Mouse (Mus musculus) midbrain, embryonic 14.5 days (tissue): ENCODE data around the gene Rhox3h. TPM values are rescaled to one million over a fixed set of nuclear protein-coding genes. Genes with fewer than 3 reads are reported as not detected.
"Not testable (repeated sequence)": the region's sequence is repeated elsewhere in the genome, so short reads cannot be mapped to it uniquely, and the experiment has no call there.

Experiments
- ATAC-seq: fragments of 200-750 bp; cut with Nextera tagmentation; 2 replicates; pipeline ENCODE4 v1.8.0; 2017; ENCODE audit warnings: moderate number of reproducible peaks, moderate library complexity; ENCODE audit not compliant: low FRiP score, low TSS enrichment
- DNase-seq: peaks from one replicate; pipeline ENCODE4 v3.0.0-alpha.2; 2015
- H3K27ac ChIP-seq: fragments of 300-500 bp; sonication (generic); replicated peaks from 2 replicates; pipeline ENCODE4 v1.5.1; 2014; ENCODE audit warnings: mild to moderate bottlenecking, low read depth, low read length, moderate library complexity
- H3K27me3 ChIP-seq: fragments of 300-500 bp; sonication (generic); 2 replicates; pipeline ENCODE4 v1.6.1; 2014; ENCODE audit warnings: low read length, control low read depth, mixed read lengths; ENCODE audit not compliant: control insufficient read depth, insufficient read depth
- H3K36me3 ChIP-seq: fragments of 300-500 bp; sonication (generic); 2 replicates; pipeline ENCODE4 v1.6.1; 2014; ENCODE audit warnings: low read length, control low read depth; ENCODE audit not compliant: control insufficient read depth, insufficient read depth
- H3K4me1 ChIP-seq: fragments of 300-500 bp; sonication (generic); 2 replicates; pipeline ENCODE4 v1.6.1; 2014; ENCODE audit warnings: mild to moderate bottlenecking, antibody characterized with exemption, low read length, control low read depth; ENCODE audit not compliant: control insufficient read depth, insufficient read depth
- H3K4me2 ChIP-seq: fragments of 300-500 bp; sonication (generic); 2 replicates; pipeline ENCODE4 v1.6.1; 2014; ENCODE audit warnings: mild to moderate bottlenecking, low read length, moderate library complexity
- H3K4me3 ChIP-seq: fragments of 300-500 bp; sonication (generic); replicated peaks from 2 replicates; pipeline ENCODE4 v1.5.1; 2014; ENCODE audit warnings: low read depth, low read length
- H3K9ac ChIP-seq: fragments of 300-500 bp; sonication (generic); replicated peaks from 2 replicates; pipeline ENCODE4 v1.6.1; 2014; ENCODE audit warnings: mild to moderate bottlenecking, low read length, moderate library complexity
- H3K9me3 ChIP-seq: fragments of 300-500 bp; sonication (generic); 2 replicates; pipeline ENCODE4 v1.6.1; 2016; ENCODE audit warnings: low read length, control low read depth, mixed read lengths; ENCODE audit not compliant: control insufficient read depth
- WGBS: fragments of 180-500 bp; shearing (Covaris S2); extraction: QIAGEN DNeasy Blood & Tissue Kit; methylation state at CpG from one replicate; pipeline ENCODE4 v1.1.7; 2014; 5-methylcytosine and 5-hydroxymethylcytosine counted together
- polyA plus RNA-seq: library from polyadenylated mRNA; unstranded; fragments of >200 nt; fragmentation: Nextera tagmentation; extraction: Ambion mirVana; gene quantifications from 2 replicates; pipeline ENCODE4 v1.2.1, GENCODE M21; 2014

Rhox3h gene
- polyA plus RNA-seq: not detected in 2 replicates

DNA sequence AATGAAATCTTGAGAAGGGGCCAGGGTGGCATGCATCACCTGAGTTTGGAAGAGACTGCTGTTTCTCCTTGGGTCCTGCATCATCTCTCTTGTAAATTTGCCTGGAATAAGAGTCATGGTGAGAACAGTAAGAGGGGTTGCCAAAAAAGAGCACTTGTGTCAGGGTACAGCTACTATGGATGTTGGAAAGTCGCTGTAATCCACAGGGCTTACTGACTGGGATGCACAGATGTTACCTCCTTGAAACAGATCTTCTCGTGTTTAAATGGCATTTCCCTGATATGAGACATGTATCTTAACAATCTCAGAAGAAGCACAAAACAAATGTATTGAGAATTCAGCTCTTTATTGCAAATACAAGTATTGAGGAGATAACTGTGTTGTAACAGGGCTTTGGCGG is at the start of gene Rhox3h:
Gene Rhox3h (minus strand): TSS at position 101 of the 400 bp plus-strand sequence.
- H3K4me1 ChIP-seq, H3K4me3 ChIP-seq, DNase-seq, H3K9ac ChIP-seq, H3K9me3 ChIP-seq, H3K4me2 ChIP-seq, H3K27me3 ChIP-seq, H3K27ac ChIP-seq, H3K36me3 ChIP-seq, ATAC-seq: not testable (repeated sequence)
- WGBS: 80% methylated on average over 1 of the region's 3 CpGs

DNA sequence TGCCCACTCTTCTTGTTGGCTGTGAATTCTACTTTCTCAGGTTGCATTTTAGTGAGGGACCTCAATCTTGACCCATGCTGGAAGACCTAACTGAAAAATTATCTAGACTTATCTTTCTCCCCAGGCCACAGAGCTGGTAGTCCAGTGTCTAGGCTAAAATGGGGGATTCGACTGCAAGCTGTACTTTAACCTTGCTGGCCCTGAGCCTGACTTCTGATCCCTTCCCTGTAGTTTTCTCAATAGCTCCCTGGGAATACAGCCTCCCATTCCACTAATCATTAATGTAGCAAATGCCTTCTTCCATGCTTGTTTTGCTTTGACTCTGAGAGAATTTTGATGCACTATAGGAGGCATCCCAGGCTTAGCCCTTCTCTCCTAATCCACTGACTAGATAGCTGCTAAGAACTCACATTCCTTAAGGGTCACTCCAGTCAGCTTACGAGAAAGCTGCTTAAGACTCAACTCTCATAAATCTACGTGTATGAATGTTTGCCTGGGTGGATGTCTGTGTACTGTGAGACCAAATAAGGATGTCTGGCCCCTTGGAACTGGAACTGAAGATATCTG is 33.3 kb upstream of the Rhox3h start:
- no peaks in the 10 kb centered on the region for H3K4me1 ChIP-seq
- no peaks in the 10 kb centered on the region for H3K9me3 ChIP-seq
- no peaks in the 10 kb centered on the region for H3K27me3 ChIP-seq
- no peak overlapping the region for H3K9ac ChIP-seq
- no peak overlapping the region for H3K4me2 ChIP-seq
- H3K4me3 ChIP-seq: no peak overlapping the region
- 71% methylated on average over 3 of the region's 3 CpGs for WGBS
- DNase-seq: no peak
- H3K27ac ChIP-seq: no peak overlapping the region
- no peaks in the 10 kb centered on the region for H3K36me3 ChIP-seq
- no peak for ATAC-seq

DNA sequence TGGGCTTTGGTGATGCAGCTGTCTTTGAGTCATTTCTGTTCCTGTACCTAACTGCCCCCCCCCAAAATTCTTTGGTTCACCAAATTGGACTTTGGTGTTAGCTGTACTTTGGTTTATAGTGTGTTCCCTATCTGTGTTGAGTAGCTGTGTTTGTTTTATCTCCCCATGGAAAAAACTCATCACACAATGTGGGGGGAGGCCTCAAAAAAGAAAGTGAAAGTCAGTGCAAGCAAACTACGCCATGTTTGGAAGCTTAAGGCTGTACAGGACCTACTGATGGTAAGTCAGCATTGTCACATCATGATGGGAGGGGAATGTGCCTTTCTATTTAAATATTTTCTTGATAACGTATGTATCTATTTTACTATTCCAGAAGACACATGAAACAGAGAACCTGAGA is 23.7 kb upstream of the Rhox3h start:
- DNase-seq (no peak), ATAC-seq (no peak)
- H3K36me3 ChIP-seq: no peaks in the 10 kb centered on the region
- H3K9me3 ChIP-seq: no peaks in the 10 kb centered on the region
- no peak overlapping the region for H3K4me2 ChIP-seq
- no peak overlapping the region for H3K9ac ChIP-seq
- H3K4me3 ChIP-seq: no peak overlapping the region
- H3K27ac ChIP-seq: no peak overlapping the region
- 76% methylated on average over 2 of the region's 2 CpGs for WGBS
- H3K4me1 ChIP-seq: no peaks in the 10 kb centered on the region
- H3K27me3 ChIP-seq: no peaks in the 10 kb centered on the region

DNA sequence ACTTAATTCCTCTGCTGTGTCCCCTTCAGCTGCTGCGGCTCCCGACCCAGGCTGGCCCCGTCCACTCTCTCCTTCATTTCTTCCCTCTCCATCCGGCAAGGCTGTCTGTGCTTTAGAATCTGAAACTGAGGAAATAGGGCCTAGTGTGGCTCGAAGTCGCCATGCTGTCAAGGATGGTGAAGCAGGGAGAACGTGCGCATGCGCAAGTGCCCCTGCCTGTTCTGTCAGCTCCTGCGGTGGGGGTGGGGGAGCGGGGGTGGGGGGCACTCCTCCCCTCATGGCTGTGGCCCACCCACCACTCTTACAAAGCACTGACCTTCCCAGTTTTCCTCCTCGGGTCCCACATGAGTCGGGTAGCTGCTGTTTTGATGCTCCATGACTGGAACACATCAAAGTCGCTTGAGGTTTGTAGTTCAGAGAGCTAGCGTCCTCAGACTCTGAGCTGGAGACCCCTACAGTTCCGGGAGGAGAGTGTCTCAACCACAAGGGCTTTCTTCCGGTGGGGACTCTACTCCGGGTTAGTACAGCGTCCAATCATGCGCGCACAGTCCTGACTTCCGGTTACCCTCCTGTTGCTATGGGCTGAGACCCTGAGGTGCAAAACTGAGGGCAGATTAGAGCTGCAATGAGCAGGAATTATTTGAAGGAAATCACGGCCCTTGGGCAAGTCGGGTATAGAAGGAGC is 14.6 kb upstream of the Rhox3h start:
- DNase-seq: no peak
- Histone ChIP-seq H3K9ac (no peak overlapping the region), H3K36me3 (no peaks in the 10 kb centered on the region), H3K27ac (no peak overlapping the region), H3K9me3 (no peaks in the 10 kb centered on the region), H3K27me3 (no peaks in the 10 kb centered on the region), H3K4me1 (no peaks in the 10 kb centered on the region), H3K4me2 (no peak overlapping the region), H3K4me3 (no peak overlapping the region)
- ATAC-seq: no peak
- WGBS: 85% methylated on average over 24 of the region's 24 CpGs

DNA sequence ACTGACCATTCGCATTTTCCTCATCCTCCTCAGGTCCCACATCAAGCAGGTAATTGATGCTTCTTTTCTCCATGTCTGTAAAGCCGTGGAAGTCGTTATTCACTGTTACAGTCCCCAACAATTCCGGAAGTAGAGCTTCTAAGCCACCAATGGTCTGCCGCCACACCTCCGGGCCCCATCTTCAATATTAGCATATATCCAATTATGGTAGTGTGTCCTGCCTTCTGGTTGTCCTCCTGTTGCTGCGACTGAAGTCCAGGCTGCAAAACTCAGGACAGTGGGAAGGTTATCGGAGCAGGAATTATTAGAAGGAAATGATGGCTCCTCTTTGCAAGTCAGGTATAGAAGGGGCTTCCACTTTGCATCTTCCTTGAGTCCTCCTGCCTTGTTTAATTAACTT is 4.6 kb upstream of the Rhox3h start, which contains the start of gene Rhox2h:
Gene Rhox2h (minus strand): TSS at position 101 of the 400 bp plus-strand sequence.
- H3K27me3 ChIP-seq, H3K9ac ChIP-seq, H3K36me3 ChIP-seq, H3K4me1 ChIP-seq, DNase-seq, H3K27ac ChIP-seq, ATAC-seq, H3K4me2 ChIP-seq, H3K9me3 ChIP-seq, H3K4me3 ChIP-seq: not testable (repeated sequence)
- WGBS: 91% methylated on average over 8 of the region's 8 CpGs

DNA sequence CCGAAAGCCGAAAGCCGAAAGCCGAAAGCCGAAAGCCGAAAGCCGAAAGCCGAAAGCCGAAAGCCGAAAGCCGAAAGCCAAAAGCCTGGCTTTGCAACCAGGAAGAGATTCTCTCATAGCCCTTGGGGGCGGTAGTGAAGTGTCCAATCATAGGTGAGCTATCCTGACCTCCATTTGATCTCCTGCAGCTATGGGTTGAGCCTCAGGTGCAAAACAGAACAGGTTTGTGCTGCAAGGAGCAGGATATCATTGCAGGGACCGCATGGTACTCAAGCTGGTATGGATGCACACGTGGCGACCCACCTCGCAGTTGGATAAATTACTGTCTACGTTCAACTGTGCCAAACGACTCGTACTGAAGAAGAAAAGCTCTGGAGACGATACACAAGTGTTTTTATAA is 17.3 kb downstream of the Rhox3h start, which contains the start of gene Rhox4g:
Gene Rhox4g (minus strand): TSS at position 101 of the 400 bp plus-strand sequence.
- H3K4me1 ChIP-seq: not testable (repeated sequence)

DNA sequence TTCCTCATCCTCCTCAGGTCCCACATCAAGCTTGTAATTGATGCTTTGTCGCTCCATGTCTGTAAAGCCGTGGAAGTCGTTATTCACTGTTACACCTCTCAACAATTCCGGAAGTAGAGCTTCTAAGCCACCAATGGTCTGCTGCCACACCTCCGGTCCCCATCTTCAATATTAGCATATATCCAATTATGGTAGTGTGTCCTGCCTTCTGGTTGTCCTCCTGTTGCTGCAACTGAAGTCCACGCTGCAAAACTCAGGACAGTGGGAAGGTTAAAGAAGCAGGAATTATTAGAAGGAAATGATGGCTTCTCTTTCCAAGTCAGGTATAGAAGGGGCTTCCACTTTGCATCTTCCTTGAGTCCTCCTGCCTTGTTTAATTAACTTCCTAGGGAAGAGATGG is 25.2 kb downstream of the Rhox3h start, which contains the start of gene Rhox2g:
Gene Rhox2g (minus strand): TSS at position 101 of the 400 bp plus-strand sequence.
- DNase-seq, H3K27ac ChIP-seq, ATAC-seq, H3K9me3 ChIP-seq, H3K9ac ChIP-seq, H3K4me3 ChIP-seq, H3K4me2 ChIP-seq, H3K27me3 ChIP-seq, H3K4me1 ChIP-seq, H3K36me3 ChIP-seq: not testable (repeated sequence)
- WGBS: 90% methylated on average over 6 of the region's 6 CpGs

More for the DNA sequence above, 17.3 kb downstream of the Rhox3h start, which contains the start of gene Rhox4g:
- not testable (repeated sequence) for H3K9me3 ChIP-seq, H3K4me2 ChIP-seq, H3K27ac ChIP-seq, H3K4me3 ChIP-seq, ATAC-seq, H3K36me3 ChIP-seq, DNase-seq, H3K9ac ChIP-seq, H3K27me3 ChIP-seq
- 90% methylated on average over 16 of the region's 20 CpGs for WGBS

DNA sequence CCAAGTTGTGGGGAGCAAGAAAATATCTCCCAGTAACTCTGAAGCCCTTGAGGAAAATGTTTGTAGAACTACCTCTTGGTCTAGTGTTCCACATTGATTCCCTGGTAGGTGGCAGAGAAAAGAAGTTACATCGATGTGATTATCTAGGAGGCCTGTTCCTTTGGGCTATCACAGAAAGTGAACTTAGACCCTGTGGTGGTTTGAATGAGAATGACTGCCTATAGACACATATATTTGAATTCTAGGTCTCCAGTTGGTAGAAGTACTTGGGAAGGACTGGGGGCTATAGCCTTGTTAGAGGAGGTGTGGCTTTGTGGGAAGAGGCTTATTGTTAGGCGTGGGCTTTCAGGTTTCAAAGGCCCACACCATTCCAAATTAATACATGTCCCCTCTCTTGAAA is 40.1 kb downstream of the Rhox3h start, which contains the start of gene Rhox3g:
Gene Rhox3g (minus strand): TSS at position 101 of the 400 bp plus-strand sequence.
- not testable (repeated sequence) for H3K9ac ChIP-seq, H3K27me3 ChIP-seq, ATAC-seq, H3K4me1 ChIP-seq, H3K36me3 ChIP-seq, H3K4me3 ChIP-seq, H3K27ac ChIP-seq, H3K4me2 ChIP-seq, DNase-seq, H3K9me3 ChIP-seq
- 87% methylated on average over 2 of the region's 2 CpGs for WGBS
